Mouse (Mus musculus): Measurements from ENCODE around the gene Eya4.

DNA sequence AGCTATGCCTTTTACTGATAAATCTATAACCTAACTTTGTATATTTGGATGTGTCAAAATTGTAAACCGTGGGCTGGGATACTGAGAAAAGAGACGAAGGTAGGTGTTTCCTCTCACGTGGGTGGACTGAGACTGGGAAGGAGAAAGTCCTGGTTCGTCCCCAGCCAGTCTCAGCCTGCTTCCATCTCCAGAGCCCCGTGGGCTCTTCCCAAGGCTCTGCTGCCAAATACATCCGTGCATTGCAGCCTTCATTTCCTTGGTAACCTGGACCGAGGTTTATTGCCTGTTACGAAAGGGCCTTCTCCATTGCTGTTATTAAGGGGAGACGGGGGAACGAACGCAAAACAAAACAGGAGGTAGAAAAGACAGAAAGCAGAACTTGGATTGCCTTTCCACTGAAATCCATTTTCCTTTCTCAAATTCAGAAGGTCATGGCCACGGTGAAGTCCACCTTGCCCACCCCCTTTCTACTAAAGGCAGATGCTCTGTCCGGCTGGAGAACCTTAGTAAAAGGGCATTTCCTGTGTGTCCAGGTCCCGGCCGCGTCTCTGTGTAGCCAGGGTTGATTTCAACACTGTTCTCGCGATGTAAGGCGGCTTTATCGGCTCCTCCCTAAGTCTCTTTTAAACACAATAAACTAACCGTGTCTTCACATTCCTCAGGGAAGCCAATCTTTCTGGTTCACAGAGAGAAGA, 273.7 kb downstream of the Eya4 start:
- TF ChIP-seq POLR2A (IDR thresholded peaks at IDR 0.05; ENCODE audit: low read depth, low read length): no peak
- TF ChIP-seq CTCF (conservative IDR thresholded peaks at IDR 0.05; ENCODE audit: insufficient read depth, insufficient read length, low read depth, low read length): no peak
